Mouse (Mus musculus) lung, embryonic 15.5 days (tissue): ENCODE results near the gene Rmi2. TPM values are rescaled to one million over a fixed set of nuclear protein-coding genes. Genes with fewer than 3 reads are reported as not detected.

Source experiments
- ATAC-seq: fragments of 200-750 bp; cut with Nextera tagmentation; 2 replicates; pipeline ENCODE4 v1.8.0; 2017; ENCODE audit warnings: moderate number of reproducible peaks, borderline replicate concordance; ENCODE audit not compliant: low FRiP score, low TSS enrichment; ENCODE audit errors: extremely low read depth
- H3K27ac ChIP-seq: fragments of 300-500 bp; sonication (generic); 2 replicates; pipeline ENCODE4 v1.5.1; 2015; ENCODE audit warnings: moderate library complexity, mild to moderate bottlenecking, inconsistent platforms
- H3K27me3 ChIP-seq: fragments of 300-500 bp; sonication (generic); 2 replicates; pipeline ENCODE4 v1.6.1; 2015; ENCODE audit warnings: inconsistent platforms
- H3K36me3 ChIP-seq: fragments of 300-500 bp; sonication (generic); 2 replicates; pipeline ENCODE4 v1.6.1; 2015; ENCODE audit warnings: inconsistent platforms
- H3K4me1 ChIP-seq: fragments of 300-500 bp; sonication (generic); 2 replicates; pipeline ENCODE4 v1.6.1; 2015; ENCODE audit warnings: inconsistent platforms
- H3K4me2 ChIP-seq: fragments of 300-500 bp; sonication (generic); 2 replicates; pipeline ENCODE4 v1.6.1; 2015; ENCODE audit warnings: inconsistent platforms, mild to moderate bottlenecking, moderate library complexity
- H3K4me3 ChIP-seq: fragments of 300-500 bp; sonication (generic); 2 replicates; pipeline ENCODE4 v1.5.1; 2015; ENCODE audit warnings: mild to moderate bottlenecking, inconsistent platforms
- H3K9ac ChIP-seq: fragments of 300-500 bp; sonication (generic); 2 replicates; pipeline ENCODE4 v1.6.1; 2015; ENCODE audit warnings: inconsistent platforms
- H3K9me3 ChIP-seq: fragments of 300-500 bp; sonication (generic); 2 replicates; pipeline ENCODE4 v1.6.1; 2016; ENCODE audit warnings: inconsistent platforms
- WGBS: fragments of 180-500 bp; shearing (Covaris S2); methylation state at CpG from one replicate; pipeline ENCODE4 v1.1.7; 2015; 5-methylcytosine and 5-hydroxymethylcytosine counted together
- polyA plus RNA-seq: library from polyadenylated mRNA; unstranded; fragments of >200 nt; fragmentation: Nextera tagmentation; extraction: Ambion mirVana; gene quantifications from 2 replicates; pipeline ENCODE4 v1.2.1, GENCODE M21; 2015

Gene Rmi2
- polyA plus RNA-seq, 1 experiment from 2014 or later, result 4.7 TPM

GRCm38 (mm10) chr16:10901956-10902355 is 67.1 kb downstream of the Rmi2 start:
- ATAC-seq, result no peak

GRCm38 (mm10) chr16:10902849-10903248 is 68.0 kb downstream of the Rmi2 start:
- H3K27ac ChIP-seq, result no peak overlapping the region
- H3K4me2 ChIP-seq, result no peak overlapping the region
- H3K9me3 ChIP-seq, result no peaks in the 10 kb centered on the region
- H3K36me3 ChIP-seq, result no peaks in the 10 kb centered on the region
- H3K4me1 ChIP-seq, result peaks cover 9% of the 10 kb centered on the region
- WGBS, result 49% methylated on average over 5 of the region's 5 CpGs
- no peak for ATAC-seq
- H3K4me3 ChIP-seq, result no peak overlapping the region
- no peaks in the 10 kb centered on the region for H3K27me3 ChIP-seq
- H3K9ac ChIP-seq, result no peak overlapping the region

More at GRCm38 (mm10) chr16:10901956-10902355, 67.1 kb downstream of the Rmi2 start:
- Histone ChIP-seq H3K4me3 (no peak overlapping the region), H3K9ac (no peak overlapping the region), H3K27ac (no peak overlapping the region), H3K9me3 (no peaks in the 10 kb centered on the region), H3K4me1 (peaks cover 9% of the 10 kb centered on the region), H3K4me2 (no peak overlapping the region), H3K27me3 (no peaks in the 10 kb centered on the region), H3K36me3 (no peaks in the 10 kb centered on the region)
- 57% methylated on average over 2 of the region's 2 CpGs for WGBS

GRCm38 (mm10) chr16:10905661-10906113 is 70.8 kb downstream of the Rmi2 start:
- Histone ChIP-seq H3K9me3 (no peaks in the 10 kb centered on the region), H3K4me1 (peaks cover 9% of the 10 kb centered on the region), H3K36me3 (no peaks in the 10 kb centered on the region), H3K9ac (no peak overlapping the region), H3K27ac (no peak overlapping the region), H3K27me3 (no peaks in the 10 kb centered on the region), H3K4me3 (no peak overlapping the region), H3K4me2 (no peak overlapping the region)
- no peak for ATAC-seq
- 30% methylated on average over 5 of the region's 5 CpGs for WGBS

GRCm38 (mm10) chr16:10910541-10910940 is 75.7 kb downstream of the Rmi2 start:
- Histone ChIP-seq H3K27me3 (no peaks in the 10 kb centered on the region), H3K9me3 (no peaks in the 10 kb centered on the region), H3K27ac (no peak overlapping the region), H3K36me3 (no peaks in the 10 kb centered on the region), H3K4me3 (no peak overlapping the region), H3K4me2 (no peak overlapping the region), H3K4me1 (peaks cover 5% of the 10 kb centered on the region), H3K9ac (no peak overlapping the region)
- no peak for ATAC-seq
- 71% methylated on average over 7 of the region's 7 CpGs for WGBS

DNA sequence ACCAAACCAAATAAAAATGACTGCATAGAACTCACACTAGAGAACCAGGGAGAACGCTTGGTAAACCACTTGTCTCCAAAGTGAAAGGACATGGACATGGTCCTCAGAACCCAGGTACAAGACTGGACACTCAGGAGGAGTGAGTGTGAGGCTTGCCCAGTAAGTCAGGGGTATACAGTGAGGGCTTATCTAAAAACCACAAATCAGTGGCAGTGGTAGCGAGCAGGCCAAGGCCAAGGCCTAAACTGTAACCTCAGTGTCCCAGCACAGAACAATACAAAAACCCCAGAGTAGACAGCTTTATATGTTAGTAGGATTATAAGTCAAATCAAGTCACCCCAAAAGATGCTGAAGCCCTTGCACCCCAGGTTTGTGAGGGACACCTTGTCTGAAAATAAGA is 76.2 kb downstream of the Rmi2 start:
- Histone ChIP-seq H3K9ac (no peak overlapping the region), H3K27ac (no peak overlapping the region), H3K9me3 (no peaks in the 10 kb centered on the region), H3K4me2 (no peak overlapping the region), H3K4me1 (0 out of 2 replicates have a peak, but pooled peaks cover under 1% of the 10 kb centered on the region), H3K4me3 (no peak overlapping the region), H3K36me3 (no peaks in the 10 kb centered on the region), H3K27me3 (no peaks in the 10 kb centered on the region)
- no peak for ATAC-seq
- 69% methylated on average over 2 of the region's 2 CpGs for WGBS

GRCm38 (mm10) chr16:10915066-10915465 is 80.2 kb downstream of the Rmi2 start:
- Histone ChIP-seq H3K9ac (no peak overlapping the region), H3K9me3 (no peaks in the 10 kb centered on the region), H3K27me3 (no peaks in the 10 kb centered on the region), H3K36me3 (no peaks in the 10 kb centered on the region), H3K4me1 (no peaks in the 10 kb centered on the region), H3K27ac (no peak overlapping the region), H3K4me2 (no peak overlapping the region), H3K4me3 (no peak overlapping the region)
- 91% methylated on average over 4 of the region's 4 CpGs for WGBS
- no peak for ATAC-seq

- Histone ChIP-seq H3K27me3 (no peaks in the 10 kb centered on the region), H3K27ac (no peak overlapping the region), H3K4me3 (no peak overlapping the region), H3K9ac (no peak overlapping the region), H3K9me3 (no peaks in the 10 kb centered on the region), H3K4me1 (no peaks in the 10 kb centered on the region), H3K4me2 (no peak overlapping the region), H3K36me3 (no peaks in the 10 kb centered on the region)
- no peak for ATAC-seq
- WGBS, result 41% methylated on average over 3 of the region's 3 CpGs
Measured at GRCm38 (mm10) chr16:10916271-10916670, 81.4 kb downstream of the Rmi2 start.

DNA sequence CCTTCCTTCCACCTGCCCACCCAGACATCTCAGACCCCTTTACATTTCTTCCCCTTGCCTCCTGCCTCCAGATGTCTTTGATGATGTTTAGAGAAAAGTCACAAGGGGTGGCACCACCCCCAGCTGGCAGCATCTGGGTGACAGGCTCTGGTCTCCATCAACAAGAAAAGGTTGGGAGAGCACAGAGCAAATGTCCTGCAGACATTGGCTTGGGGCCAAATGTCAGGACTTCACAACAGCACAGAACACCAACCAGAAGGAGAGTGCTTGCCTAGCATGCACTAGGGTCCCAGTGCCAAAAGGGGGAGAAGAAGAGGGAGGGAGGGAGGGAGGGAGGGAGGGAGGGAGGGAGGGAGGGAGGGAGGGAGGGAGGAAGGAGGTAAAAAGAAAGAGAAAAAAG is 85.0 kb downstream of the Rmi2 start:
- no peak for ATAC-seq
- no peaks in the 10 kb centered on the region for H3K27me3 ChIP-seq
- H3K27ac ChIP-seq, result no peak overlapping the region
- H3K9ac ChIP-seq, result no peak overlapping the region
- H3K4me1 ChIP-seq, result no peaks in the 10 kb centered on the region
- H3K4me2 ChIP-seq, result no peak overlapping the region
- H3K9me3 ChIP-seq, result no peaks in the 10 kb centered on the region
- no peak overlapping the region for H3K4me3 ChIP-seq
- H3K36me3 ChIP-seq, result no peaks in the 10 kb centered on the region

DNA sequence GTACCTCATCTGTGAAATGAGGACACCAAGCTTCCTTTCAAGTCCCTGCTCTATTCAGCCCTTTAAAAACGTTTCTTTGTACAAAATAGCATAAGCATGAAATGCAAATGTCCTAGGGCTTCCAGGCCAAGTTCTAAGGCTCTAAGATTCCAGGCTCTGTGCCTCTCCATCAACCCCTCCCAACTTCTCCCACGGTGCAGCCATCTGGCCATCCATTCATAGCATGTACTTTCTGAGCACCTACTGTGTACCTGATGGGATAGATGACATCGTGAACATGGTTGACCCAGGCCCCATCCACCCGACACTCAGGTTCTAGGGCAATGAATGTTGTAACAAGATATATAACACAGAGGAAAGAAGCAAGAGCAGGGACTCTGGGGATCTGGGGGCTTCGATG is 88.7 kb downstream of the Rmi2 start:
- H3K36me3 ChIP-seq, result no peaks in the 10 kb centered on the region
- H3K4me3 ChIP-seq, result no peak overlapping the region
- no peak overlapping the region for H3K27ac ChIP-seq
- H3K4me2 ChIP-seq, result no peak overlapping the region
- ATAC-seq, result no peak
- WGBS, result 66% methylated on average over 5 of the region's 5 CpGs
- H3K9ac ChIP-seq, result no peak overlapping the region
- 0 out of 2 replicates have a peak, but pooled peaks cover 4% of the 10 kb centered on the region for H3K4me1 ChIP-seq
- H3K27me3 ChIP-seq, result no peaks in the 10 kb centered on the region
- H3K9me3 ChIP-seq, result no peaks in the 10 kb centered on the region

DNA sequence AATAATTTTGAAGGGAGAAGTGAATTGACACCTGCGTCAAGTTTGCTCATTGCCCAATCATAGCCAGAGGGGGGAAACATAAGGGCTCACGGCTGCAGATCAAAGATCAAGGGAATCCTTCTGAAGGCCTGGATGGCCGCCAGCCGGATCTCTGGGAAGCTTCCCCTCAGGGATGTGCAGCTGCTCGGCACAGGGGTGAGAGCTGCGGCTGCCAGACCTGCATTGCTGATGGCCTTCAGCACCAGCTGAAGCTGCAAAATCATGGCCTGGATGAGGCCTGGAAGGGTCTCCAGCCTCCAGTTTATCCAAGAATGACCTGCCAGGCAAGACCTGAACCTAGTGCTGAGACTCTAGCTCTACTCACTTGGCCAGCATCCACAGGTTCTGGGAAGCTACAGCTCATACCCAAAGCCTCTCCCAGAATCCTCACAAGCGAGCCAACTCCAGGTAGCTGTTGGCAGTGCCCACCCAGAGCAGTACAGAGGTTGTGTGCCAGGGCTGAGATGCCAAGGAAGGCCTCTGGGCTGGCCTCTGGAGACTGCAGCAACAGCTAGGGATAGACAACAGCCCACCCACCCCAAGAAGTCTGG is 90.8 kb downstream of the Rmi2 start:
- Histone ChIP-seq H3K9me3 (no peaks in the 10 kb centered on the region), H3K4me1 (0 out of 2 replicates have a peak, but pooled peaks cover 4% of the 10 kb centered on the region), H3K4me2 (no peak overlapping the region), H3K36me3 (no peaks in the 10 kb centered on the region), H3K27me3 (no peaks in the 10 kb centered on the region), H3K27ac (no peak overlapping the region), H3K4me3 (no peak overlapping the region), H3K9ac (no peak overlapping the region)
- 19% methylated on average over 7 of the region's 7 CpGs for WGBS
- no peak; the same call in 1 of the 2 replicates for ATAC-seq

DNA sequence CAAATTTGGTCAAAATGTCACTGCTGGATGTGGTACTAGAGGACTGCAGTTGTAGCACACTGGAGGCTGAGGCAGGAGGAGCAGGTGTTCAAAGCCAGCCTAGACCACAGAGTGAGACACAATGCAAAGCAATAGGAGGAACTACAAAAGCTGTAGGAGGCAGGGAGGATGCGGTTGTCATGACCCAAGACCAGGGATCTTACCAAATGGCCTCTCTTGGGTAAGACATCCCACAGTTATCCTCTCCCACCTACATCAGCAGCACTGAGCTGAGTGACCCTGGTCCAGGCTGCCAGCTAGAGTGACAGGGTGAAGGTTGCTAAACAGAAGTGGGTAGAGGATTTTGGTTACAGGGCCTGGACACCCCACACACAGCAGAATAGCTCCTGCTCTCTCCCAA is 92.2 kb downstream of the Rmi2 start:
- Histone ChIP-seq H3K4me1 (0 out of 2 replicates have a peak, but pooled peaks cover 4% of the 10 kb centered on the region), H3K9me3 (no peaks in the 10 kb centered on the region), H3K9ac (no peak overlapping the region), H3K4me2 (no peak overlapping the region), H3K27ac (no peak overlapping the region), H3K36me3 (no peaks in the 10 kb centered on the region), H3K27me3 (no peaks in the 10 kb centered on the region), H3K4me3 (no peak overlapping the region)
- WGBS, result 72% methylated on average over 1 of the region's 1 CpGs
- ATAC-seq, result no peak

DNA sequence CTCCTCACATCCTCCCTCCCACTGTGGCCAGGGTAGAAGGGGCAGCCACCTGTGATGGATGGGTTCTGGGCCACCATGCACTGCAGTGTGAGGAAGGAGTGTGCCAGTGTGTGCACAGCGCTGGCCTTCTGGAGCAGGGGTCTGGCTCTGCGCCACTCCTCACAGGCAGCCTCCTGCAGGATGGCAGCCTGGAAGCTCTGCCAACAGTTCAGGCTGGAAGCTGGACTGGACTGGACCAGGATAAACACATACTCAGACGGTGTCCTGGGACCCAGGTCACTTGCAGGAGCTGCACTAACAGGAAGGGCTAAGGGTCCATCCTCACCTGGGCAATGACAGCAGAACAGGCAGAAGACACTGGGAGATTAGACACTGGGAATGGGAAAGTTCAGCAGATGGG is 98.5 kb downstream of the Rmi2 start:
- H3K9ac ChIP-seq, result no peak overlapping the region
- no peaks in the 10 kb centered on the region for H3K27me3 ChIP-seq
- WGBS, result 51% methylated on average over 3 of the region's 3 CpGs
- H3K4me2 ChIP-seq, result no peak overlapping the region
- H3K36me3 ChIP-seq, result no peaks in the 10 kb centered on the region
- no peaks in the 10 kb centered on the region for H3K9me3 ChIP-seq
- no peak overlapping the region for H3K27ac ChIP-seq
- H3K4me3 ChIP-seq, result no peak overlapping the region
- no peaks in the 10 kb centered on the region for H3K4me1 ChIP-seq
- ATAC-seq, result no peak

DNA sequence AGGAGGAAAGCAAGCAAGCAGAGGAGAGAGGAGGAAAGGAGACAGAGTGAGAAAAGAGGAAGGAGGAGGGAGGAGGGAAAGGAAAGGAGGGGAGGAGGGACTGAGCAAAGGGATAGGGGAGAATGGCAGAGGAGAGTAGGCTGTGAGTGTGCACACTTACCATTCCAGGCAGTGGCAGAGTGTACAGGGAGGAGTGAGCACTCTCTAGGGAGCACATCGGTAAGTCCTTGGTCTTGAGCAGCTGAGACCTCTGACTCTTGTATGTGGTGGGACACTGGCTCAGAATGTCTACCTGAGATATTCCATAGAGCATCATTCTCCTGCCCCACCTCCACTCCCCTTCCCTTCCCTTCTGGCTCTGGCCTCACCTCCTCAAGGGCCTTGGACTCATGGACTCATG is 99.2 kb downstream of the Rmi2 start:
- Histone ChIP-seq H3K36me3 (no peaks in the 10 kb centered on the region), H3K9ac (no peak overlapping the region), H3K27ac (no peak overlapping the region), H3K4me1 (no peaks in the 10 kb centered on the region), H3K4me3 (no peak overlapping the region), H3K27me3 (no peaks in the 10 kb centered on the region), H3K9me3 (no peaks in the 10 kb centered on the region), H3K4me2 (no peak overlapping the region)
- no peak for ATAC-seq
- 83% methylated on average over 1 of the region's 1 CpGs for WGBS
